Mouse (Mus musculus) spleen, adult 2 months (tissue): ENCODE measurements around the gene Ptger2. TPM values are rescaled to one million over a fixed set of nuclear protein-coding genes. Genes with fewer than 3 reads are reported as not detected.
A peak's percentile ranks its signal among the peaks of the same experiment; 100 is the strongest.

ENCODE experiments used
- DNase-seq, 2 experiments: peaks; one replicate each; pipeline versions ENCODE4 v3.0.0 to v3.0.0-alpha.2; 2012 to 2021; ENCODE audit warnings: low spot score in 2 of 2, low read depth in 1 of 2
- H3K27ac ChIP-seq: fragments of 200-500 bp; 2 replicates; pipeline ENCODE4 v1.5.1; 2012; ENCODE audit warnings: low read length, inconsistent platforms; ENCODE audit not compliant: insufficient read depth
- H3K27me3 ChIP-seq: fragments of 200-500 bp; 2 replicates; pipeline ENCODE4 v1.6.1; 2012; ENCODE audit warnings: mild to moderate bottlenecking, moderate library complexity, low read length, inconsistent platforms; ENCODE audit not compliant: control insufficient read depth, insufficient read depth
- H3K36me3 ChIP-seq: fragments of 200-500 bp; 2 replicates; pipeline ENCODE4 v1.6.1; 2012; ENCODE audit warnings: mild to moderate bottlenecking, low read length, inconsistent platforms; ENCODE audit not compliant: control insufficient read depth, insufficient read depth
- H3K4me1 ChIP-seq: fragments of 200-500 bp; 2 replicates; pipeline ENCODE4 v1.6.1; 2011; ENCODE audit warnings: inconsistent platforms; ENCODE audit not compliant: control insufficient read depth, insufficient read depth, insufficient read length
- H3K4me3 ChIP-seq: fragments of 200-500 bp; 2 replicates; pipeline ENCODE4 v1.5.1; 2011; ENCODE audit warnings: mild to moderate bottlenecking, inconsistent platforms; ENCODE audit not compliant: insufficient read depth, insufficient read length; ENCODE audit errors: extremely low read depth
- CTCF ChIP-seq: fragments of 200-500 bp; IDR thresholded peaks from 2 replicates; pipeline ENCODE4 v1.5.1; 2011; ENCODE audit warnings: mild to moderate bottlenecking, inconsistent platforms; ENCODE audit not compliant: insufficient read depth, insufficient read length, insufficient replicate concordance; ENCODE audit errors: extremely low read depth
- POLR2A ChIP-seq: fragments of 200-500 bp; IDR thresholded peaks from 2 replicates; pipeline ENCODE4 v1.6.1; 2011; ENCODE audit warnings: low read depth, low read length, inconsistent platforms
- WGBS: fragments of 180-500 bp; shearing (Covaris S2); methylation state at CpG from one replicate; pipeline ENCODE4 v1.1.7; 2018; 5-methylcytosine and 5-hydroxymethylcytosine counted together
- polyA plus RNA-seq: library from polyadenylated mRNA; depleted of rRNA; stranded (reverse); fragments of >200 nt; gene quantifications from 2 replicates; pipeline ENCODE4 v1.2.3, GENCODE M21; 2012; rRNA removed

The Ptger2 gene
- polyA plus RNA-seq, 1 experiment, result 3.8 TPM

- DNase-seq, result no peak
- TF ChIP-seq POLR2A, result no peak
- no peak for TF ChIP-seq CTCF
- 88% methylated on average over 2 of the region's 2 CpGs for WGBS
- no peak overlapping the region for H3K4me3 ChIP-seq
- H3K4me1 ChIP-seq, result no peaks in the 10 kb centered on the region; the same call in 1 of the 2 replicates
- no peaks in the 10 kb centered on the region for H3K27me3 ChIP-seq
- H3K36me3 ChIP-seq, result no peaks in the 10 kb centered on the region
- H3K27ac ChIP-seq, result no peak overlapping the region
These were observed 60.1 kb downstream of the Ptger2 start for GRCm38 (mm10) chr14:45048128-45048527.

- H3K4me1 ChIP-seq, result no peaks in the 10 kb centered on the region; the same call in 1 of the 2 replicates
- H3K36me3 ChIP-seq, result no peaks in the 10 kb centered on the region
- 38% methylated on average over 7 of the region's 7 CpGs for WGBS
- TF ChIP-seq POLR2A (no peak), CTCF (no peak)
- no peak for DNase-seq
- H3K4me3 ChIP-seq, result no peak overlapping the region
- H3K27ac ChIP-seq, result peak overlapping the region; percentile 41
- no peaks in the 10 kb centered on the region for H3K27me3 ChIP-seq
These were observed 61.9 kb downstream of the Ptger2 start for GRCm38 (mm10) chr14:45049689-45050418.

GRCm38 (mm10) chr14:45050419-45050776 lies 62.4 kb downstream of the Ptger2 start:
- Histone ChIP-seq H3K4me3 (no peak overlapping the region), H3K27ac (peak overlapping the region; percentile 41; the same call in 1 of the 2 replicates), H3K36me3 (no peaks in the 10 kb centered on the region), H3K4me1 (no peaks in the 10 kb centered on the region; the same call in 1 of the 2 replicates), H3K27me3 (no peaks in the 10 kb centered on the region)
- 38% methylated on average over 1 of the region's 1 CpGs for WGBS
- DNase-seq, result no peak
- no peak for TF ChIP-seq POLR2A

- WGBS, result 91% methylated on average over 7 of the region's 7 CpGs
- no peak for DNase-seq
- TF ChIP-seq CTCF (no peak), POLR2A (no peak)
- Histone ChIP-seq H3K4me3 (no peak overlapping the region), H3K27ac (no peak overlapping the region), H3K36me3 (no peaks in the 10 kb centered on the region), H3K27me3 (no peaks in the 10 kb centered on the region), H3K4me1 (no peaks in the 10 kb centered on the region; the same call in 1 of the 2 replicates)
These were observed 63.1 kb downstream of the Ptger2 start for GRCm38 (mm10) chr14:45051116-45051515.

Other genes starting within 250 kb of the Ptger2 start
- not detected in 2 replicates for gene Gm8267, start 237.9 kb upstream of the Ptger2 start, polyA plus RNA-seq
- gene Ptgdr, start 128.8 kb upstream of the Ptger2 start, polyA plus RNA-seq, result 0.04 and 0.06 TPM in 2 replicates
- 4.6 and 9.2 TPM in 2 replicates for gene Gpr137c, start 231.5 kb downstream of the Ptger2 start, polyA plus RNA-seq
- 7.2 and 10.4 TPM in 2 replicates for gene Txndc16, start 232.1 kb downstream of the Ptger2 start, polyA plus RNA-seq